Comparison of ENCODE assay signal across 15 mouse cellular contexts in genomic region chr15:96185901-96186300, GRCm38 (mm10).
DNase-seq lines count a peak whose midpoint lies in the region; ATAC-seq and TF ChIP-seq lines count a peak whose summit lies in the region.
"Had no signal": no experiment of that assay in that cellular context is flagged by ENCODE, and none has a peak within 500 bp of the region (broad histone marks: within the 10 kb centered on the region; RNA-seq: fewer than 3 reads in every experiment).

No protein-coding gene starts in this region.

- peaks cover 18% of the 10 kb centered on the region for H3K4me1 ChIP-seq in heart, embryonic 12.5 days (replicated peaks)
- peaks cover 11% of the 10 kb centered on the region for H3K4me1 ChIP-seq in limb, embryonic 13.5 days
- no peaks in the 10 kb centered on the region for H3K4me1 ChIP-seq in midbrain, postnatal 0 days (ENCODE audit: insufficient read depth, low read length)

- WGBS in heart, embryonic 12.5 days, result 29% methylated on average over 5 of the region's 6 CpGs
- WGBS in limb, embryonic 13.5 days, result 7% methylated on average over 4 of the region's 6 CpGs
- WGBS in midbrain, postnatal 0 days, result 25% methylated on average over 5 of the region's 6 CpGs

- no peak overlapping the region for H3K4me3 ChIP-seq in heart, embryonic 12.5 days
- no peak overlapping the region for H3K4me3 ChIP-seq in limb, embryonic 13.5 days
- no peak overlapping the region for H3K4me3 ChIP-seq in midbrain, postnatal 0 days (ENCODE audit: low read depth, low read length)
- H3K4me3 ChIP-seq: embryonic facial prominence, embryonic 13.5 days; forebrain, embryonic 13.5 days had no signal

- 0 out of 2 replicates have a peak overlapping the region, but pooled peaks have one; percentile 53 for H3K9ac ChIP-seq in heart, embryonic 12.5 days
- no peak overlapping the region for H3K9ac ChIP-seq in limb, embryonic 13.5 days
- H3K9ac ChIP-seq in midbrain, postnatal 0 days (replicated peaks; ENCODE audit: low read length, poor library complexity, severe bottlenecking), result no peak overlapping the region
- H3K9ac ChIP-seq: embryonic facial prominence, embryonic 13.5 days; forebrain, embryonic 13.5 days had no signal

- TF ChIP-seq CTCF in midbrain, postnatal 0 days (IDR thresholded peaks at IDR 0.05), result no peak

- ATAC-seq in heart, embryonic 12.5 days (ENCODE audit: insufficient number of reproducible peaks, low FRiP score), result 0 out of 2 replicates have a peak, but pooled peaks have one; percentile 23
- no peak for ATAC-seq in limb, embryonic 13.5 days (ENCODE audit: low FRiP score, low read depth)
- no peak for ATAC-seq in midbrain, postnatal 0 days (ENCODE audit: low FRiP score)
- ATAC-seq: forebrain, embryonic 13.5 days; hindbrain, embryonic 16.5 days had no signal

- no peaks in the 10 kb centered on the region for H3K36me3 ChIP-seq in heart, embryonic 12.5 days
- no peaks in the 10 kb centered on the region for H3K36me3 ChIP-seq in limb, embryonic 13.5 days
- H3K36me3 ChIP-seq in midbrain, postnatal 0 days (ENCODE audit: insufficient read depth, low read length), result no peaks in the 10 kb centered on the region
- H3K36me3 ChIP-seq: embryonic facial prominence, embryonic 13.5 days had no signal

- peak overlapping the region; percentile 48 for H3K4me2 ChIP-seq in heart, embryonic 12.5 days
- H3K4me2 ChIP-seq in limb, embryonic 13.5 days (replicated peaks), result no peak overlapping the region
- no peak overlapping the region for H3K4me2 ChIP-seq in midbrain, postnatal 0 days (ENCODE audit: low read depth, low read length, poor library complexity, severe bottlenecking)
- H3K4me2 ChIP-seq: embryonic facial prominence, embryonic 13.5 days; forebrain, embryonic 13.5 days had no signal

- no peaks in the 10 kb centered on the region for H3K27me3 ChIP-seq in heart, embryonic 12.5 days (replicated peaks)
- H3K27me3 ChIP-seq in limb, embryonic 13.5 days, result no peaks in the 10 kb centered on the region
- no peaks in the 10 kb centered on the region for H3K27me3 ChIP-seq in midbrain, postnatal 0 days (ENCODE audit: insufficient read depth, low read length)
- H3K27me3 ChIP-seq: embryonic facial prominence, embryonic 13.5 days; forebrain, embryonic 13.5 days had no signal

- 0 out of 2 replicates have a peak, but pooled peaks cover 3% of the 10 kb centered on the region for H3K9me3 ChIP-seq in heart, embryonic 12.5 days (replicated peaks)
- H3K9me3 ChIP-seq in limb, embryonic 13.5 days, result no peaks in the 10 kb centered on the region
- H3K9me3 ChIP-seq in midbrain, postnatal 0 days (ENCODE audit: low read length), result no peaks in the 10 kb centered on the region
- H3K9me3 ChIP-seq: embryonic facial prominence, embryonic 13.5 days; forebrain, embryonic 13.5 days had no signal

- no peak for DNase-seq in heart, adult 18-20 months
- DNase-seq in retina, embryonic 14.5 days (ENCODE audit: low spot score), result peak; percentile 13
- DNase-seq in retina, postnatal 1 day, result no peak
- no peak for DNase-seq in midbrain, postnatal 0 days (ENCODE audit: low spot score)
- no peak for DNase-seq in gastrocnemius, postnatal 10 days
- DNase-seq in frontal cortex, postnatal 10 days (ENCODE audit: low spot score in 2 of 2), result no peak
- DNase-seq: cerebellum, adult 11-12 months; gastrocnemius, postnatal 14 days; kidney, adult 9 months; lung, adult 2 months had no signal

- peak overlapping the region; percentile 93 for H3K27ac ChIP-seq in heart, embryonic 12.5 days (ENCODE audit: poor library complexity, severe bottlenecking)
- H3K27ac ChIP-seq in limb, embryonic 13.5 days, result 0 out of 2 replicates have a peak overlapping the region, but pooled peaks have one; percentile 39
- no peak overlapping the region for H3K27ac ChIP-seq in midbrain, postnatal 0 days (ENCODE audit: low read depth, low read length)
- H3K27ac ChIP-seq: embryonic facial prominence, embryonic 13.5 days; forebrain, embryonic 13.5 days had no signal
